Mouse (Mus musculus) lung, postnatal 25 days (tissue): ENCODE measurements at regions not wholly inside any gene's neighbourhood (a gene's known extent, or its start where the extent isn't known, plus 50 kb on each side); places are given as distances from the start of the nearest gene placed in this dataset.
"Not testable (repeated sequence)": the region's sequence is repeated elsewhere in the genome, so short reads cannot be mapped to it uniquely, and the experiment has no call there.

ENCODE experiments used
- DNase-seq: peaks from one replicate; pipeline ENCODE4 v3.0.0; 2022; ENCODE audit warnings: low spot score

- DNase-seq = not testable (repeated sequence)
These were observed 823.2 kb upstream of the Olfr1507 start for GRCm38 (mm10) chr14:53318512-53319309.

- not testable (repeated sequence) for DNase-seq
These were observed 816.9 kb upstream of the Olfr1507 start for GRCm38 (mm10) chr14:53312490-53312889.

- DNase-seq = not testable (repeated sequence)
These were observed 807.6 kb upstream of the Olfr1507 start for GRCm38 (mm10) chr14:53303179-53303578.

GRCm38 (mm10) chr14:53302491-53302829 is 806.9 kb upstream of the Olfr1507 start:
- DNase-seq = not testable (repeated sequence)

GRCm38 (mm10) chr14:53301722-53302490 is 806.4 kb upstream of the Olfr1507 start:
- not testable (repeated sequence) for DNase-seq

- DNase-seq = not testable (repeated sequence)
These were observed 805.6 kb upstream of the Olfr1507 start for GRCm38 (mm10) chr14:53301110-53301509.

- DNase-seq = not testable (repeated sequence)
These were observed 804.2 kb upstream of the Olfr1507 start for GRCm38 (mm10) chr14:53299735-53300134.

- DNase-seq = not testable (repeated sequence)
These were observed 788.0 kb upstream of the Olfr1507 start for GRCm38 (mm10) chr14:53283350-53284141.

GRCm38 (mm10) chr14:53273218-53273617 is 777.7 kb upstream of the Olfr1507 start:
- not testable (repeated sequence) for DNase-seq

GRCm38 (mm10) chr14:53267693-53268092 is 772.1 kb upstream of the Olfr1507 start:
- DNase-seq = not testable (repeated sequence)

GRCm38 (mm10) chr14:53255962-53256361 is 760.4 kb upstream of the Olfr1507 start:
- not testable (repeated sequence) for DNase-seq

GRCm38 (mm10) chr14:53253470-53253869 is 757.9 kb upstream of the Olfr1507 start:
- DNase-seq = not testable (repeated sequence)

GRCm38 (mm10) chr14:53231142-53231541 is 735.6 kb upstream of the Olfr1507 start:
- DNase-seq = not testable (repeated sequence)

GRCm38 (mm10) chr14:53224789-53225188 is 729.2 kb upstream of the Olfr1507 start:
- DNase-seq = not testable (repeated sequence)

GRCm38 (mm10) chr14:53210554-53210953 is 715.0 kb upstream of the Olfr1507 start:
- DNase-seq = not testable (repeated sequence)

GRCm38 (mm10) chr14:53209258-53209657 is 713.7 kb upstream of the Olfr1507 start:
- DNase-seq = not testable (repeated sequence)

- not testable (repeated sequence) for DNase-seq
These were observed 695.4 kb upstream of the Olfr1507 start for GRCm38 (mm10) chr14:53190931-53191330.

GRCm38 (mm10) chr14:53174099-53174498 is 678.5 kb upstream of the Olfr1507 start:
- not testable (repeated sequence) for DNase-seq

- not testable (repeated sequence) for DNase-seq
These were observed 670.8 kb upstream of the Olfr1507 start for GRCm38 (mm10) chr14:53166327-53166726.

GRCm38 (mm10) chr14:53159012-53159411 is 663.5 kb upstream of the Olfr1507 start:
- not testable (repeated sequence) for DNase-seq

- DNase-seq = peak; percentile 0
These were observed 639.2 kb upstream of the Olfr1507 start for GRCm38 (mm10) chr14:53134783-53135182.

GRCm38 (mm10) chr14:53132390-53132789 is 636.8 kb upstream of the Olfr1507 start:
- DNase-seq = peak; percentile 0
